8 mouse cellular contexts compared by ENCODE assay signal in genomic region chr8:109185558-109186198, GRCm38 (mm10).
DNase-seq lines count a peak whose midpoint lies in the region; ATAC-seq and TF ChIP-seq lines count a peak whose summit lies in the region.
"Had no signal": no experiment of that assay in that cellular context is flagged by ENCODE, and none has a peak within 500 bp of the region (broad histone marks: within the 10 kb centered on the region; RNA-seq: fewer than 3 reads in every experiment).

No protein-coding gene starts in this region.

- H3K79me2 ChIP-seq in heart, adult 2 months (replicated peaks; ENCODE audit: control insufficient read depth, insufficient read depth, low read length) = no peaks in the 10 kb centered on the region

- DNase-seq in adrenal gland, adult (ENCODE audit: inconsistent age in 2 of 2, low spot score in 1 of 2) = peak; percentile 73 to 90
- DNase-seq in embryo, embryonic 9.5 days (ENCODE audit: extremely low spot score) = peak; percentile 77
- peak; percentile 53 to 75 for DNase-seq in heart, adult 2 months
- DNase-seq in kidney, adult 2 months = peak; percentile 53
- DNase-seq in left cerebral cortex, postnatal 4 days = peak; percentile 58
- DNase-seq in midbrain, embryonic 14.5 days = peak; percentile 89
- DNase-seq in stomach, postnatal 0 days (ENCODE audit: low spot score) = peak; percentile 76

- no peak for TF ChIP-seq POLR2A in heart, adult 2 months (IDR thresholded peaks at IDR 0.05; ENCODE audit: insufficient read depth, low read depth, low read length)
- TF ChIP-seq POLR2A in kidney, adult 2 months (IDR thresholded peaks at IDR 0.05; ENCODE audit: low read depth, low read length) = no peak

- H3K4me2 ChIP-seq in midbrain, embryonic 14.5 days (ENCODE audit: low read length) = peak overlapping the region; percentile 36
- peak overlapping the region; percentile 56 for H3K4me2 ChIP-seq in stomach, postnatal 0 days (replicated peaks; ENCODE audit: low read depth)

- 20% methylated on average over 10 of the region's 10 CpGs for WGBS in heart, adult 2 months
- WGBS in kidney, adult 2 months = 9% methylated on average over 10 of the region's 10 CpGs
- WGBS in midbrain, embryonic 14.5 days = 35% methylated on average over 10 of the region's 10 CpGs
- 22% methylated on average over 10 of the region's 10 CpGs for WGBS in stomach, postnatal 0 days

- peaks cover 2% of the 10 kb centered on the region; the same call in 1 of the 2 replicates for H3K4me1 ChIP-seq in heart, adult 2 months (ENCODE audit: control insufficient read depth, insufficient read depth, low read length)
- no peaks in the 10 kb centered on the region for H3K4me1 ChIP-seq in kidney, adult 2 months (ENCODE audit: control insufficient read depth, insufficient read depth, low read length)
- peaks cover 33% of the 10 kb centered on the region for H3K4me1 ChIP-seq in midbrain, embryonic 14.5 days (ENCODE audit: control insufficient read depth, insufficient read depth, low read length)
- 0 out of 2 replicates have a peak, but pooled peaks cover 2% of the 10 kb centered on the region for H3K4me1 ChIP-seq in stomach, postnatal 0 days (replicated peaks; ENCODE audit: control insufficient read depth, insufficient read depth)
- H3K4me1 ChIP-seq: megakaryocyte, embryonic 14.5 days had no signal

- TF ChIP-seq CTCF in heart, adult 2 months (IDR thresholded peaks at IDR 0.05) = peak; percentile 84
- TF ChIP-seq CTCF in kidney, adult 2 months (conservative IDR thresholded peaks at IDR 0.05; ENCODE audit: insufficient read depth, insufficient read length, low read depth, low read length) = peak; percentile 83
- peak; percentile 98 for TF ChIP-seq CTCF in stomach, postnatal 0 days (IDR thresholded peaks at IDR 0.05; ENCODE audit: low read depth)

- H3K9ac ChIP-seq in heart, adult 2 months (ENCODE audit: low read depth, low read length) = peak overlapping the region; percentile 56
- H3K9ac ChIP-seq in midbrain, embryonic 14.5 days (replicated peaks; ENCODE audit: low read length) = peak overlapping the region; percentile 10; the same call in 1 of the 2 replicates
- no peak overlapping the region for H3K9ac ChIP-seq in stomach, postnatal 0 days (ENCODE audit: low read length)

- no peaks in the 10 kb centered on the region; the same call in 1 of the 2 replicates for H3K27me3 ChIP-seq in heart, adult 2 months (ENCODE audit: control insufficient read depth, insufficient read depth, low read length)
- no peaks in the 10 kb centered on the region for H3K27me3 ChIP-seq in kidney, adult 2 months (replicated peaks; ENCODE audit: control insufficient read depth, insufficient read depth, low read length)
- H3K27me3 ChIP-seq in midbrain, embryonic 14.5 days (ENCODE audit: control insufficient read depth, insufficient read depth, low read length) = no peaks in the 10 kb centered on the region
- H3K27me3 ChIP-seq in stomach, postnatal 0 days (ENCODE audit: control insufficient read depth, insufficient read depth, low read length) = no peaks in the 10 kb centered on the region
- H3K27me3 ChIP-seq: megakaryocyte, embryonic 14.5 days had no signal

- peak; percentile 69; the same call in 1 of the 2 replicates for TF ChIP-seq EP300 in heart, adult 2 months (IDR thresholded peaks at IDR 0.05; ENCODE audit: insufficient read depth, low read depth, low read length)
- no peak for TF ChIP-seq EP300 in stomach, postnatal 0 days (optimal IDR thresholded peaks at IDR 0.05)

- intact Hi-C loops in heart, adult 2 months (cut with DNase I) = loop anchor here (5.0 to 10.0 kb wide), 4 partner anchors 271 to 1303 kb away; no protein-coding TSS in a partner anchor
- intact Hi-C loops in left cerebral cortex, postnatal 4 days (cut with DNase I) = loop anchor here (10.0 kb wide), 2 partner anchors 391 to 1361 kb away; no protein-coding TSS in a partner anchor

- no peaks in the 10 kb centered on the region for H3K36me3 ChIP-seq in heart, adult 2 months (ENCODE audit: control insufficient read depth, insufficient read depth, low read length)
- H3K36me3 ChIP-seq in kidney, adult 2 months (ENCODE audit: control insufficient read depth, insufficient read depth, low read length) = no peaks in the 10 kb centered on the region
- no peaks in the 10 kb centered on the region for H3K36me3 ChIP-seq in midbrain, embryonic 14.5 days (ENCODE audit: control insufficient read depth, insufficient read depth, low read length)
- H3K36me3 ChIP-seq in stomach, postnatal 0 days (ENCODE audit: control insufficient read depth, insufficient read depth, low read length) = no peaks in the 10 kb centered on the region

- H3K9me3 ChIP-seq in midbrain, embryonic 14.5 days (ENCODE audit: control insufficient read depth, low read length) = no peaks in the 10 kb centered on the region
- H3K9me3 ChIP-seq in stomach, postnatal 0 days (ENCODE audit: control insufficient read depth, low read length) = no peaks in the 10 kb centered on the region

- no peak overlapping the region for H3K27ac ChIP-seq in heart, adult 2 months
- H3K27ac ChIP-seq in kidney, adult 2 months (ENCODE audit: insufficient read depth, low read depth, low read length) = no peak overlapping the region
- peak overlapping the region; percentile 85 for H3K27ac ChIP-seq in midbrain, embryonic 14.5 days (replicated peaks; ENCODE audit: low read depth, low read length)
- no peak overlapping the region for H3K27ac ChIP-seq in stomach, postnatal 0 days (replicated peaks)

- ATAC-seq in midbrain, embryonic 14.5 days (ENCODE audit: low FRiP score, low TSS enrichment) = peak; percentile 66; the same call in 1 of the 2 replicates
- ATAC-seq in stomach, postnatal 0 days (ENCODE audit: low FRiP score, low TSS enrichment) = peak; percentile 56; the same call in 1 of the 2 replicates

- H3K4me3 ChIP-seq in heart, adult 2 months = peak overlapping the region; percentile 30; the same call in 1 of the 2 replicates
- H3K4me3 ChIP-seq in kidney, adult 2 months (ENCODE audit: insufficient read depth, low read depth, low read length) = peak overlapping the region; percentile 2; the same call in 1 of the 2 replicates
- no peak overlapping the region for H3K4me3 ChIP-seq in midbrain, embryonic 14.5 days (replicated peaks; ENCODE audit: low read depth, low read length)
- H3K4me3 ChIP-seq in stomach, postnatal 0 days (ENCODE audit: low read depth, low read length) = peak overlapping the region; percentile 29
